Mouse (Mus musculus) megakaryocyte-erythroid progenitor cell, adult 5 weeks (primary cell): Measurements from ENCODE around the gene Defb15. TPM values are rescaled to one million over a fixed set of nuclear protein-coding genes. Genes with fewer than 3 reads are reported as not detected.

ENCODE experiments used
- polyA plus RNA-seq: library from polyadenylated mRNA; stranded (reverse); fragments of >175 nt; gene quantifications from 2 replicates; pipeline ENCODE4 v1.2.3, GENCODE M21; 2012

Gene Defb15
- polyA plus RNA-seq, result not detected in 2 replicates

DNA sequence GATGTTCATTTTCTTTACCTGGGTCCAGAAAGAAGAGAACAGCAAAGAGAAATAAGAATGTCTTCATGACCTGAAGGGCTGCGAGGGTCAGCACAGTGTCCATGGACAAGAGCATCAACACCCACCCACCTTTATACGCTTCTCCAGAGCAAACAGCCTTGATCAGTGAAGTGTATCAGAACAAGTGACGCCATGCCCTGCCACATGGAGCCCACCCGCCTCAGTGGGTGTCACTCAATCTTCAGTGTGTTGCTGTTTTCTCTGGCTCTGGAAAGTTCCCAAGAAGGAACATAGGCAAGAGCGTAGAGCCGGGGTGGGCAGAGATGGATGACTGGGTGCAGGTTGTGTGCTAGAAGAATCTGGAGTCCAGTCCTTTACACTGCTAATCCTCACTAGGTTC is at the start of gene Defb15:
Defb15 (minus strand) TSS at position 101 of the 400 bp plus-strand sequence.

GRCm38 (mm10) chr8:21969475-21969874 is 37.0 kb upstream of the Defb15 start, which contains the start of gene Ccdc70:
Ccdc70 (plus strand) TSS chr8:21969775.

DNA sequence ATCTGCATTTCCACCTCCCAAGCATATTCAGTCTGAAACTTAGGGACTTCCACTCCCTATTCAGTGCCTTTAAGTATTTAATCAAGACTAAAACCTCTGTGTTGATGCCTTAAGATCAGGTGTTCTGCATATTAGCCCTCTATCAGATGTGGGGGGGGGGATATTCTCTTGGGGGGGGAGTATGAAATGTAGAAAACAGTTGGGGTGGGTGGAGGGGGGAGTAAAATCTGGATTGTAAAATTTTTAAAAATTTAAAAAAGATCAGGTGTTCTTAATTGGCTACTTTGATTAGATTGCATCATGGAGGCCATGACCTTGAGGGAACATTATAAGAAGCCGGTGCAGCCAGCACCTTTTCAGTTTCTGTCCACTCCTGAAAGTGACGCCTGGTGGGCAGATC is 25.9 kb upstream of the Defb15 start, which contains the start of gene Fam90a1a:
Fam90a1a (plus strand) TSS at position 301 of the 400 bp plus-strand sequence.

GRCm38 (mm10) chr8:21946462-21946861 is 14.0 kb upstream of the Defb15 start, which contains the start of gene Defb13:
Defb13 (plus strand) TSS chr8:21946762.

DNA sequence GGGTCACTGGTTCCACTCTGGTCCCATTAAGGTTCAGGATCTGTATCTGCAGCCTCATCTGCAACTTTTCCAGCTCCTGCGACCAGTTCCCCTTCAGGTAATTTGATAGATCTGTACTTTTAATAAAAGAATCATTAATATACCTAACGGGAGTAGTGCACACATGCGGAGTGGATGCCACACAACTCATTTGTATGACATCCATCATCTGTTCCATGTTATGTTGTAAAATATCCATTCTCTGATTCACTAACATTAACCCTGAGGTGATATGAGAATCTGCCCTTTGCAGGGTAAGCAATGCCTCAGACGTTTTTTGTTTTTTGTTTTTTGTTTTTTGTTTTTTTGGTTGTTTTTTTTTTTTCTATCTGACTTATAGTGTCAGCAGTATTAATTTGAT is 5.5 kb upstream of the Defb15 start, which contains the start of gene Defb35:
Defb35 (plus strand) TSS at position 301 of the 400 bp plus-strand sequence.

DNA sequence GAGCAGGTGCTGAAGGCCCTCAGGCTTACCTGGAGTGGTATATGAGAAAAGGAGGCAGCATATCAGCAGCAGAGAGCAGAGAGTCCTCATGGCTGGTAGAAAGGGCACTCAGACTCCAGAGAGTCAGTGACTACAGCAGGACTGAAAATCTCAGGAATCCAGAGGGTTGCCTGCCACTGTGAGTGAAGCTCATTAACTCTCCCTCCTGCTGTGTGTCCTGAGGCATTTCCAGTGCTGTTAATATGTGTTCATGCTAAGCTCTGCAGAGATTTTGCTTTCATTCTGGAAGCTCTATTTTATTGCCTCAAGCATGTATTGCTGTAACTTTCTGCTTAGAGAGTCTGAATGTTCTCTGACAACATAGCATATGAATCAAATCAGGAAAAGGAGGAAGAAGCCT is 26.2 kb downstream of the Defb15 start, which contains the start of gene Defb11:
Defb11 (minus strand) TSS at position 123 of the 400 bp plus-strand sequence.

GRCm38 (mm10) chr8:21885321-21885720 is 47.2 kb downstream of the Defb15 start, which contains the start of gene Defb9:
Defb9 (minus strand) TSS chr8:21885421.

Other genes with a start within 250 kb of the Defb15 start
- gene AY761184, start 229.1 kb downstream of the Defb15 start, polyA plus RNA-seq, result not detected in 2 replicates
- gene Defa24, start 198.2 kb downstream of the Defb15 start, polyA plus RNA-seq, result not detected in 2 replicates
- not detected in 2 replicates for gene Defb50, start 109.2 kb downstream of the Defb15 start, polyA plus RNA-seq
- not detected in 2 replicates for gene Defb2, start 92.8 kb downstream of the Defb15 start, polyA plus RNA-seq
- not detected in 2 replicates for gene Defb10, start 73.8 kb downstream of the Defb15 start, polyA plus RNA-seq
- gene Defb9, start 47.3 kb downstream of the Defb15 start, polyA plus RNA-seq, result not detected in 2 replicates
- gene Defb11, start 26.3 kb downstream of the Defb15 start, polyA plus RNA-seq, result not detected in 2 replicates
- not detected in 2 replicates for gene Defb35, start 5.6 kb upstream of the Defb15 start, polyA plus RNA-seq
- not detected in 2 replicates for gene Defb13, start 14.1 kb upstream of the Defb15 start, polyA plus RNA-seq
- gene Fam90a1a, start 26.0 kb upstream of the Defb15 start, polyA plus RNA-seq, result not detected in 2 replicates
- not detected in 2 replicates for gene Ccdc70, start 37.1 kb upstream of the Defb15 start, polyA plus RNA-seq
- gene Atp7b, start 127.6 kb upstream of the Defb15 start, polyA plus RNA-seq, result 3.3 and 3.8 TPM in 2 replicates
- 0.33 and 0.53 TPM in 2 replicates for gene Alg11, start 128.0 kb upstream of the Defb15 start, polyA plus RNA-seq
- gene Nek5, start 192.3 kb upstream of the Defb15 start, polyA plus RNA-seq, result not detected in 2 replicates
- 1.2 and 1.5 TPM in 2 replicates for gene Nek3, start 233.7 kb upstream of the Defb15 start, polyA plus RNA-seq